ENCODE assay signal across 8 mouse cellular contexts in genomic region chr1:178336289-178336775, GRCm38 (mm10). TPM values are rescaled to one million over a fixed set of nuclear protein-coding genes. Genes with fewer than 3 reads are reported as not detected.
DNase-seq lines count a peak whose midpoint lies in the region; ATAC-seq lines count a peak whose summit lies in the region.

No protein-coding gene starts in this region.

- H3K9me3 ChIP-seq in intestine, embryonic 14.5 days (ENCODE audit: control insufficient read depth, low read length) = no peaks in the 10 kb centered on the region

- H3K36me3 ChIP-seq in intestine, embryonic 14.5 days (ENCODE audit: control insufficient read depth, insufficient read depth, low read length) = peaks cover 44% of the 10 kb centered on the region

- H3K4me2 ChIP-seq in intestine, embryonic 14.5 days (ENCODE audit: low read length) = peak overlapping the region; percentile 95

- H3K4me3 ChIP-seq in intestine, embryonic 14.5 days (ENCODE audit: low read depth, low read length) = peak overlapping the region; percentile 100

- H3K9ac ChIP-seq in intestine, embryonic 14.5 days (ENCODE audit: low read length) = peak overlapping the region; percentile 100

- peaks cover 9% of the 10 kb centered on the region for H3K4me1 ChIP-seq in intestine, embryonic 14.5 days (replicated peaks; ENCODE audit: control insufficient read depth, insufficient read depth, low read length)

- DNase-seq in adipocyte (ENCODE audit: low spot score) = peak; percentile 91
- DNase-seq in embryo, embryonic 10 days (ENCODE audit: low spot score) = peak; percentile 97
- DNase-seq in gastrocnemius, postnatal 14 days = peak; percentile 97
- peak; percentile 98 for DNase-seq in intestine, embryonic 14.5 days (ENCODE audit: low spot score)
- peak; percentile 94 for DNase-seq in left cerebral cortex, postnatal 14 days (ENCODE audit: low spot score in 2 of 2)
- peak; percentile 97 for DNase-seq in right cerebral cortex, postnatal 14 days
- DNase-seq in urinary bladder, postnatal 25 days (ENCODE audit: low spot score) = peak; percentile 95

- WGBS in intestine, embryonic 14.5 days = 1% methylated on average over 47 of the region's 53 CpGs

- H3K27ac ChIP-seq in intestine, embryonic 14.5 days (ENCODE audit: low read depth) = peak overlapping the region; percentile 99

- no peaks in the 10 kb centered on the region for H3K27me3 ChIP-seq in intestine, embryonic 14.5 days (replicated peaks; ENCODE audit: control insufficient read depth, insufficient read depth, low read length)

- intact Hi-C loops in gastrocnemius, postnatal 14 days (cut with DNase I; ENCODE audit: low total_unique reads) = no loop called here
- intact Hi-C loops in left cerebral cortex, postnatal 14 days (cut with DNase I) = loop anchor here (1.0 to 2.0 kb wide), 4 partner anchors 18 to 112 kb away; partner anchors contain the start of genes Cox20 and Efcab2

- ATAC-seq in intestine, embryonic 14.5 days (replicated peaks; ENCODE audit: low FRiP score, low TSS enrichment, low read depth) = peak; percentile 92
- peak; percentile 75 for ATAC-seq in megakaryocyte-erythroid progenitor cell, adult 5-6 weeks (replicated peaks; ENCODE audit: low FRiP score, low TSS enrichment, poor library complexity, severe bottlenecking)

RNA-seq across cellular contexts. Expression of gene Hnrnpu, which starts 1.3 kb away (rescaled TPM):
- total RNA-seq in gastrocnemius, postnatal 14 days (2021) = 100 to 1,000 TPM; 143 to 145 TPM
- 378 and 384 TPM in 2 replicates for polyA plus RNA-seq in intestine, embryonic 14.5 days (2014; fragmentation: Nextera tagmentation; extraction: Ambion mirVana)
- 100 to 1,000 TPM; 400 to 403 TPM for total RNA-seq in left cerebral cortex, postnatal 14 days (2021)
- total RNA-seq in megakaryocyte-erythroid progenitor cell, adult 5-6 weeks (2014; fragmentation: Nextera tagmentation) = 517 and 688 TPM in 2 replicates
- total RNA-seq in megakaryocyte-erythroid progenitor cell, adult 5-6 weeks (2017) = 688 and 728 TPM in 2 replicates

RNA-seq across cellular contexts. Expression of gene Cox20, which starts 17.4 kb away (rescaled TPM):
- total RNA-seq in gastrocnemius, postnatal 14 days (2021) = 10 to 100 TPM; 25.1 to 30.8 TPM
- polyA plus RNA-seq in intestine, embryonic 14.5 days (2014; fragmentation: Nextera tagmentation; extraction: Ambion mirVana) = 126 and 133 TPM in 2 replicates
- 10 to 100 TPM; 29.4 to 29.6 TPM for total RNA-seq in left cerebral cortex, postnatal 14 days (2021)
- total RNA-seq in megakaryocyte-erythroid progenitor cell, adult 5-6 weeks (2014; fragmentation: Nextera tagmentation) = 205 and 307 TPM in 2 replicates
- total RNA-seq in megakaryocyte-erythroid progenitor cell, adult 5-6 weeks (2017) = 253 and 262 TPM in 2 replicates

Comparison
In these comparisons a context has a peak if more than half of its experiments do, and no peak if none do; other contexts are left out.
1. Peak in every context shown above with its lines: DNase-seq, ATAC-seq, H3K4me3 ChIP-seq and H3K27ac ChIP-seq.
2. RNA of gene Cox20, which starts 17.4 kb away (total RNA-seq): 205 to 307 TPM in megakaryocyte-erythroid progenitor cell, adult 5-6 weeks; 25.1 to 30.8 TPM in gastrocnemius, postnatal 14 days and 29.4 to 29.6 TPM in left cerebral cortex, postnatal 14 days; every median in the first group is over 4 times any median in the second.